Mouse (Mus musculus) bone marrow macrophage, adult 2 months (primary cell): Measurements from ENCODE around the gene Parvb.

Experiments used
- CTCF ChIP-seq: IDR thresholded peaks from 2 replicates; pipeline ENCODE4 v1.5.1; 2012; ENCODE audit warnings: low read depth, mild to moderate bottlenecking, low read length, moderate library complexity
- POLR2A ChIP-seq: IDR thresholded peaks from 2 replicates; pipeline ENCODE4 v1.6.1; 2012; ENCODE audit warnings: mild to moderate bottlenecking, low read depth, low read length, borderline replicate concordance

- TF ChIP-seq POLR2A (no peak), CTCF (no peak)
Observed at GRCm38 (mm10) chr15:84351915-84352844, 120.3 kb downstream of the Parvb start.
